Mouse (Mus musculus): ENCODE data around the gene Gm20388.

Gm20388 gene

GRCm38 (mm10) chr8:120737166-120737565 is 826.5 kb downstream of the Gm20388 start:
- no peak for DNase-seq (ENCODE audit: low read depth, low spot score)

GRCm38 (mm10) chr8:120738771-120739170 is 828.1 kb downstream of the Gm20388 start:
- DNase-seq (ENCODE audit: low read depth, low spot score) = no peak

GRCm38 (mm10) chr8:120739526-120739925 is 828.9 kb downstream of the Gm20388 start:
- no peak for DNase-seq (ENCODE audit: low read depth, low spot score)

GRCm38 (mm10) chr8:120740579-120740978 is 829.9 kb downstream of the Gm20388 start:
- DNase-seq (ENCODE audit: low read depth, low spot score) = no peak

GRCm38 (mm10) chr8:120741001-120741400 is 830.4 kb downstream of the Gm20388 start:
- no peak for DNase-seq (ENCODE audit: low read depth, low spot score)

- DNase-seq (ENCODE audit: low read depth, low spot score) = no peak
Measured at GRCm38 (mm10) chr8:120741815-120742530, 831.3 kb downstream of the Gm20388 start.

GRCm38 (mm10) chr8:120743149-120743897 is 832.7 kb downstream of the Gm20388 start:
- DNase-seq (ENCODE audit: low read depth, low spot score) = no peak

GRCm38 (mm10) chr8:120743898-120744290 is 833.3 kb downstream of the Gm20388 start:
- DNase-seq (ENCODE audit: low read depth, low spot score) = no peak

GRCm38 (mm10) chr8:120744448-120744847 is 833.8 kb downstream of the Gm20388 start:
- DNase-seq (ENCODE audit: low read depth, low spot score) = no peak

- no peak for DNase-seq (ENCODE audit: low read depth, low spot score)
Measured at GRCm38 (mm10) chr8:120745226-120745625, 834.6 kb downstream of the Gm20388 start.

GRCm38 (mm10) chr8:120746007-120746701 is 835.5 kb downstream of the Gm20388 start:
- no peak for DNase-seq (ENCODE audit: low read depth, low spot score)

GRCm38 (mm10) chr8:120747286-120747685 is 836.6 kb downstream of the Gm20388 start:
- no peak for DNase-seq (ENCODE audit: low read depth, low spot score)

GRCm38 (mm10) chr8:120750616-120751015 is 840.0 kb downstream of the Gm20388 start:
- no peak for DNase-seq (ENCODE audit: low read depth, low spot score)

GRCm38 (mm10) chr8:120751226-120752081 is 840.8 kb downstream of the Gm20388 start:
- DNase-seq (ENCODE audit: low read depth, low spot score) = no peak

- DNase-seq (ENCODE audit: low read depth, low spot score) = peak; percentile 21
Measured at GRCm38 (mm10) chr8:120752082-120752452, 841.4 kb downstream of the Gm20388 start.

- DNase-seq (ENCODE audit: low read depth, low spot score) = no peak
Measured at GRCm38 (mm10) chr8:120753476-120753875, 842.8 kb downstream of the Gm20388 start.

GRCm38 (mm10) chr8:120755306-120756297 is 845.0 kb downstream of the Gm20388 start:
- DNase-seq (ENCODE audit: low read depth, low spot score) = no peak

GRCm38 (mm10) chr8:120758005-120758404 is 847.4 kb downstream of the Gm20388 start:
- DNase-seq (ENCODE audit: low read depth, low spot score) = no peak

GRCm38 (mm10) chr8:120759847-120760246 is 849.2 kb downstream of the Gm20388 start:
- no peak for DNase-seq (ENCODE audit: low read depth, low spot score)

Measured in ES-CJ7 (cell line).